Mouse (Mus musculus) midbrain, postnatal 0 days (tissue): ENCODE measurements around the gene Tspan8. TPM values are rescaled to one million over a fixed set of nuclear protein-coding genes. Genes with fewer than 3 reads are reported as not detected.

ENCODE experiments used
- ATAC-seq: fragments of 200-750 bp; cut with Nextera tagmentation; 2 replicates; pipeline ENCODE4 v1.8.0; 2017; ENCODE audit warnings: moderate number of reproducible peaks, mild to moderate bottlenecking, moderate TSS enrichment, moderate library complexity; ENCODE audit not compliant: low FRiP score
- DNase-seq: peaks from one replicate; pipeline ENCODE4 v3.0.0-alpha.2; 2015; ENCODE audit warnings: low spot score
- H3K27ac ChIP-seq: fragments of 300-500 bp; sonication (generic); 2 replicates; pipeline ENCODE4 v1.5.1; 2014; ENCODE audit warnings: low read depth, mild to moderate bottlenecking, low read length, mixed read lengths
- H3K27me3 ChIP-seq: fragments of 300-500 bp; sonication (generic); 2 replicates; pipeline ENCODE4 v1.6.1; 2014; ENCODE audit warnings: low read length, control low read depth, mixed read lengths; ENCODE audit not compliant: insufficient read depth
- H3K36me3 ChIP-seq: fragments of 300-500 bp; sonication (generic); 2 replicates; pipeline ENCODE4 v1.6.1; 2014; ENCODE audit warnings: low read length, control low read depth, mixed read lengths; ENCODE audit not compliant: insufficient read depth
- H3K4me1 ChIP-seq: fragments of 300-500 bp; sonication (generic); 2 replicates; pipeline ENCODE4 v1.6.1; 2014; ENCODE audit warnings: mild to moderate bottlenecking, control low read depth, antibody characterized with exemption, low read length, mixed read lengths; ENCODE audit not compliant: insufficient read depth
- H3K4me2 ChIP-seq: fragments of 300-500 bp; sonication (generic); 2 replicates; pipeline ENCODE4 v1.6.1; 2014; ENCODE audit warnings: low read depth, mild to moderate bottlenecking, low read length, mixed read lengths; ENCODE audit not compliant: poor library complexity, severe bottlenecking
- H3K4me3 ChIP-seq: fragments of 300-500 bp; sonication (generic); 2 replicates; pipeline ENCODE4 v1.5.1; 2014; ENCODE audit warnings: low read depth, mild to moderate bottlenecking, low read length, moderate library complexity
- H3K9ac ChIP-seq: fragments of 300-500 bp; sonication (generic); replicated peaks from 2 replicates; pipeline ENCODE4 v1.6.1; 2014; ENCODE audit warnings: mild to moderate bottlenecking, low read length, moderate library complexity, mixed read lengths; ENCODE audit not compliant: poor library complexity, severe bottlenecking
- H3K9me3 ChIP-seq: fragments of 300-500 bp; sonication (generic); 2 replicates; pipeline ENCODE4 v1.6.1; 2016; ENCODE audit warnings: low read length, control low read depth
- CTCF ChIP-seq: IDR thresholded peaks from 2 replicates; pipeline ENCODE4 v1.5.1; 2016; ENCODE audit warnings: antibody characterized with exemption, mild to moderate bottlenecking
- WGBS: fragments of 180-500 bp; shearing (Covaris S2); extraction: QIAGEN DNeasy Blood & Tissue Kit; methylation state at CpG from one replicate; pipeline ENCODE4 v1.1.7; 2014; 5-methylcytosine and 5-hydroxymethylcytosine counted together
- polyA plus RNA-seq: library from polyadenylated mRNA; unstranded; fragments of >200 nt; fragmentation: Nextera tagmentation; extraction: Ambion mirVana; gene quantifications from 2 replicates; pipeline ENCODE4 v1.2.1, GENCODE M21; 2015
- total RNA-seq: library from RNA; depleted of rRNA; stranded (reverse); fragments of >200 nt; gene quantifications from 2 replicates; pipeline ENCODE4 v1.2.3, GENCODE M21; 2014

Gene Tspan8
- total and polyA plus RNA-seq, 2 experiments from 2014 or later = 0.49 to 2.5 TPM

GRCm38 (mm10) chr10:115848511-115848910 lies 31.9 kb downstream of the Tspan8 start:
- ATAC-seq = no peak
- Histone ChIP-seq H3K9me3 (no peaks in the 10 kb centered on the region), H3K4me2 (no peak overlapping the region), H3K27ac (no peak overlapping the region), H3K27me3 (no peaks in the 10 kb centered on the region), H3K4me1 (no peaks in the 10 kb centered on the region), H3K36me3 (no peaks in the 10 kb centered on the region), H3K4me3 (no peak overlapping the region), H3K9ac (no peak overlapping the region)
- 90% methylated on average over 1 of the region's 1 CpGs for WGBS
- no peak for DNase-seq
- no peak for TF ChIP-seq CTCF

- no peak for TF ChIP-seq CTCF
- Histone ChIP-seq H3K4me2 (no peak overlapping the region), H3K4me3 (no peak overlapping the region), H3K27me3 (no peaks in the 10 kb centered on the region), H3K4me1 (no peaks in the 10 kb centered on the region), H3K27ac (no peak overlapping the region), H3K36me3 (no peaks in the 10 kb centered on the region), H3K9me3 (no peaks in the 10 kb centered on the region), H3K9ac (no peak overlapping the region)
- no peak for ATAC-seq
- DNase-seq = no peak
- 84% methylated on average over 14 of the region's 15 CpGs for WGBS
Measured at GRCm38 (mm10) chr10:115860210-115860880, 43.7 kb downstream of the Tspan8 start.

GRCm38 (mm10) chr10:115861967-115862366 lies 45.3 kb downstream of the Tspan8 start:
- DNase-seq = no peak
- Histone ChIP-seq H3K27ac (no peak overlapping the region), H3K9me3 (no peaks in the 10 kb centered on the region)

GRCm38 (mm10) chr10:115882757-115883156 lies 66.1 kb downstream of the Tspan8 start:
- DNase-seq (no peak), ATAC-seq (no peak)
- H3K9ac ChIP-seq = no peak overlapping the region
- H3K4me1 ChIP-seq = no peaks in the 10 kb centered on the region
- no peak overlapping the region for H3K4me2 ChIP-seq
- WGBS = 94% methylated on average over 5 of the region's 5 CpGs
- H3K36me3 ChIP-seq = no peaks in the 10 kb centered on the region
- no peak overlapping the region for H3K27ac ChIP-seq
- H3K27me3 ChIP-seq = no peaks in the 10 kb centered on the region
- no peaks in the 10 kb centered on the region for H3K9me3 ChIP-seq
- TF ChIP-seq CTCF = no peak
- H3K4me3 ChIP-seq = no peak overlapping the region

More at GRCm38 (mm10) chr10:115861967-115862366, 45.3 kb downstream of the Tspan8 start:
- no peak overlapping the region for H3K4me3 ChIP-seq
- no peak for ATAC-seq
- H3K4me2 ChIP-seq = no peak overlapping the region
- no peak for TF ChIP-seq CTCF
- H3K4me1 ChIP-seq = no peaks in the 10 kb centered on the region
- no peaks in the 10 kb centered on the region for H3K27me3 ChIP-seq
- WGBS = 84% methylated on average over 5 of the region's 5 CpGs
- H3K36me3 ChIP-seq = no peaks in the 10 kb centered on the region
- H3K9ac ChIP-seq = no peak overlapping the region

GRCm38 (mm10) chr10:115891924-115892323 lies 75.3 kb downstream of the Tspan8 start:
- ATAC-seq (no peak), DNase-seq (no peak)
- Histone ChIP-seq H3K4me3 (no peak overlapping the region), H3K9ac (no peak overlapping the region), H3K27me3 (no peaks in the 10 kb centered on the region), H3K9me3 (no peaks in the 10 kb centered on the region), H3K27ac (no peak overlapping the region), H3K36me3 (no peaks in the 10 kb centered on the region), H3K4me2 (no peak overlapping the region), H3K4me1 (no peaks in the 10 kb centered on the region)
- 72% methylated on average over 4 of the region's 4 CpGs for WGBS
- TF ChIP-seq CTCF = no peak

- no peak overlapping the region for H3K4me2 ChIP-seq
- no peak overlapping the region for H3K4me3 ChIP-seq
- ATAC-seq (0 out of 2 replicates have a peak, but pooled peaks have one; percentile 27), DNase-seq (no peak)
- TF ChIP-seq CTCF = no peak
- no peaks in the 10 kb centered on the region for H3K36me3 ChIP-seq
- no peaks in the 10 kb centered on the region for H3K9me3 ChIP-seq
- no peaks in the 10 kb centered on the region for H3K27me3 ChIP-seq
- 67% methylated on average over 6 of the region's 6 CpGs for WGBS
- H3K9ac ChIP-seq = no peak overlapping the region
- no peaks in the 10 kb centered on the region for H3K4me1 ChIP-seq
- no peak overlapping the region for H3K27ac ChIP-seq
Measured at GRCm38 (mm10) chr10:115892973-115893372, 76.3 kb downstream of the Tspan8 start.
